Mouse (Mus musculus) midbrain, postnatal 0 days (tissue): ENCODE results near the gene S100a11. TPM values are rescaled to one million over a fixed set of nuclear protein-coding genes. Genes with fewer than 3 reads are reported as not detected.
"Not testable (repeated sequence)": the region's sequence is repeated elsewhere in the genome, so short reads cannot be mapped to it uniquely, and the experiment has no call there.

Source experiments
- ATAC-seq: fragments of 200-750 bp; cut with Nextera tagmentation; 2 replicates; pipeline ENCODE4 v1.8.0; 2017; ENCODE audit warnings: moderate number of reproducible peaks, mild to moderate bottlenecking, moderate TSS enrichment, moderate library complexity; ENCODE audit not compliant: low FRiP score
- DNase-seq: peaks from one replicate; pipeline ENCODE4 v3.0.0-alpha.2; 2015; ENCODE audit warnings: low spot score
- H3K27ac ChIP-seq: fragments of 300-500 bp; sonication (generic); 2 replicates; pipeline ENCODE4 v1.5.1; 2014; ENCODE audit warnings: low read depth, mild to moderate bottlenecking, low read length, mixed read lengths
- H3K27me3 ChIP-seq: fragments of 300-500 bp; sonication (generic); 2 replicates; pipeline ENCODE4 v1.6.1; 2014; ENCODE audit warnings: low read length, control low read depth, mixed read lengths; ENCODE audit not compliant: insufficient read depth
- H3K36me3 ChIP-seq: fragments of 300-500 bp; sonication (generic); 2 replicates; pipeline ENCODE4 v1.6.1; 2014; ENCODE audit warnings: low read length, control low read depth, mixed read lengths; ENCODE audit not compliant: insufficient read depth
- H3K4me1 ChIP-seq: fragments of 300-500 bp; sonication (generic); 2 replicates; pipeline ENCODE4 v1.6.1; 2014; ENCODE audit warnings: mild to moderate bottlenecking, control low read depth, antibody characterized with exemption, low read length, mixed read lengths; ENCODE audit not compliant: insufficient read depth
- H3K4me2 ChIP-seq: fragments of 300-500 bp; sonication (generic); 2 replicates; pipeline ENCODE4 v1.6.1; 2014; ENCODE audit warnings: low read depth, mild to moderate bottlenecking, low read length, mixed read lengths; ENCODE audit not compliant: poor library complexity, severe bottlenecking
- H3K4me3 ChIP-seq: fragments of 300-500 bp; sonication (generic); 2 replicates; pipeline ENCODE4 v1.5.1; 2014; ENCODE audit warnings: low read depth, mild to moderate bottlenecking, low read length, moderate library complexity
- H3K9ac ChIP-seq: fragments of 300-500 bp; sonication (generic); replicated peaks from 2 replicates; pipeline ENCODE4 v1.6.1; 2014; ENCODE audit warnings: mild to moderate bottlenecking, low read length, moderate library complexity, mixed read lengths; ENCODE audit not compliant: poor library complexity, severe bottlenecking
- H3K9me3 ChIP-seq: fragments of 300-500 bp; sonication (generic); 2 replicates; pipeline ENCODE4 v1.6.1; 2016; ENCODE audit warnings: low read length, control low read depth
- CTCF ChIP-seq: IDR thresholded peaks from 2 replicates; pipeline ENCODE4 v1.5.1; 2016; ENCODE audit warnings: antibody characterized with exemption, mild to moderate bottlenecking
- WGBS: fragments of 180-500 bp; shearing (Covaris S2); extraction: QIAGEN DNeasy Blood & Tissue Kit; methylation state at CpG from one replicate; pipeline ENCODE4 v1.1.7; 2014; 5-methylcytosine and 5-hydroxymethylcytosine counted together
- polyA plus RNA-seq: library from polyadenylated mRNA; unstranded; fragments of >200 nt; fragmentation: Nextera tagmentation; extraction: Ambion mirVana; gene quantifications from 2 replicates; pipeline ENCODE4 v1.2.1, GENCODE M21; 2015
- total RNA-seq: library from RNA; depleted of rRNA; stranded (reverse); fragments of >200 nt; gene quantifications from 2 replicates; pipeline ENCODE4 v1.2.3, GENCODE M21; 2014

S100a11 gene
- total and polyA plus RNA-seq, 2 experiments from 2014 or later = 11.0 to 200 TPM

- TF ChIP-seq CTCF = peak; percentile 96
- DNase-seq (peak; percentile 93), ATAC-seq (peak; percentile 90)
- H3K4me2 ChIP-seq = no peak overlapping the region
- H3K27ac ChIP-seq = no peak overlapping the region
- no peaks in the 10 kb centered on the region for H3K9me3 ChIP-seq
- WGBS = 2% methylated on average over 4 of the region's 4 CpGs
- H3K9ac ChIP-seq = no peak overlapping the region
- H3K4me3 ChIP-seq = no peak overlapping the region
- H3K27me3 ChIP-seq = no peaks in the 10 kb centered on the region
- no peaks in the 10 kb centered on the region for H3K4me1 ChIP-seq
- H3K36me3 ChIP-seq = no peaks in the 10 kb centered on the region
Measured at GRCm38 (mm10) chr3:93493992-93494391, 26.3 kb upstream of the S100a11 start.

GRCm38 (mm10) chr3:93494774-93495173 lies 25.5 kb upstream of the S100a11 start:
- not testable (repeated sequence) for H3K4me1 ChIP-seq, H3K4me2 ChIP-seq, ATAC-seq, H3K27me3 ChIP-seq, H3K9me3 ChIP-seq, DNase-seq, H3K9ac ChIP-seq, H3K4me3 ChIP-seq, H3K27ac ChIP-seq, H3K36me3 ChIP-seq
- WGBS = 32% methylated on average over 5 of the region's 5 CpGs
- peak; percentile 58 for TF ChIP-seq CTCF

- no peak overlapping the region for H3K27ac ChIP-seq
- H3K27me3 ChIP-seq = no peaks in the 10 kb centered on the region
- 89% methylated on average over 3 of the region's 3 CpGs for WGBS
- no peak overlapping the region for H3K4me3 ChIP-seq
- no peaks in the 10 kb centered on the region for H3K4me1 ChIP-seq
- no peak for DNase-seq
- no peaks in the 10 kb centered on the region for H3K9me3 ChIP-seq
- no peak overlapping the region for H3K9ac ChIP-seq
- no peaks in the 10 kb centered on the region for H3K36me3 ChIP-seq
- no peak for TF ChIP-seq CTCF
- no peak for ATAC-seq
- no peak overlapping the region for H3K4me2 ChIP-seq
Measured at GRCm38 (mm10) chr3:93497131-93497530, 23.2 kb upstream of the S100a11 start.

GRCm38 (mm10) chr3:93499129-93499528 lies 21.2 kb upstream of the S100a11 start:
- no peak overlapping the region for H3K9ac ChIP-seq
- DNase-seq = peak; percentile 15
- ATAC-seq = no peak
- H3K9me3 ChIP-seq = peaks cover 6% of the 10 kb centered on the region; the same call in 1 of the 2 replicates
- no peaks in the 10 kb centered on the region for H3K4me1 ChIP-seq
- TF ChIP-seq CTCF = no peak
- no peak overlapping the region for H3K4me3 ChIP-seq
- H3K27me3 ChIP-seq = no peaks in the 10 kb centered on the region
- no peak overlapping the region for H3K4me2 ChIP-seq
- H3K27ac ChIP-seq = no peak overlapping the region
- no peaks in the 10 kb centered on the region for H3K36me3 ChIP-seq

- Histone ChIP-seq H3K27ac (no peak overlapping the region), H3K4me3 (no peak overlapping the region), H3K36me3 (no peaks in the 10 kb centered on the region), H3K27me3 (no peaks in the 10 kb centered on the region), H3K9ac (no peak overlapping the region), H3K9me3 (peaks cover 6% of the 10 kb centered on the region; the same call in 1 of the 2 replicates), H3K4me2 (no peak overlapping the region), H3K4me1 (no peaks in the 10 kb centered on the region)
- 75% methylated on average over 7 of the region's 7 CpGs for WGBS
- peak; percentile 24 for DNase-seq
- ATAC-seq = no peak
- no peak for TF ChIP-seq CTCF
Measured at GRCm38 (mm10) chr3:93504536-93505189, 15.6 kb upstream of the S100a11 start.

- no peak for TF ChIP-seq CTCF
- Histone ChIP-seq H3K36me3 (no peaks in the 10 kb centered on the region), H3K27ac (no peak overlapping the region), H3K4me1 (no peaks in the 10 kb centered on the region), H3K9me3 (peaks cover 6% of the 10 kb centered on the region; the same call in 1 of the 2 replicates), H3K4me2 (peak overlapping the region; percentile 7; the same call in 1 of the 2 replicates), H3K4me3 (no peak overlapping the region), H3K27me3 (no peaks in the 10 kb centered on the region), H3K9ac (no peak overlapping the region)
- DNase-seq (no peak), ATAC-seq (no peak)
- 45% methylated on average over 30 of the region's 30 CpGs for WGBS
Measured at GRCm38 (mm10) chr3:93505960-93506863, 14.1 kb upstream of the S100a11 start.
